Mouse (Mus musculus): ENCODE results near the gene Plcz1.

DNA sequence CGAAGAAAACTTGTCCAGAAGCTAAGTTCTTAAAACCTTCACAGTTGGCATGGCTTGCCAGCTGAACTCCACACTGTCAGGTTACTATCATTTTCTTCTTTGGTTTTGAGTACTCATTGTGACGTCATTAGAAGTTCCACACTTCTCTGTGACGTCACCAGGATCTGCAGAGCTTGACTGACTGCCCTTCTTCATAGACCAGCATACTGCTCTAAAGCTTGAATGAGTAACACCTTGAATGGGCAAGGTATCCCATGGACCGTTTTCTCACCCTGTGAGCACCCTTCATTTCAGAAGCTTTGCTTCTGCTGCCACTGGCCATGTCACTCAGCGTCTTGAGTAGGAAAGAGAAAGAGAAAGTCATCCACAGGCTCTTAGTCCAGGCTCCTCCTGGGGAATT, at the start of gene Plcz1:
- TF ChIP-seq GATA1 (IDR thresholded peaks at IDR 0.05; ENCODE audit: low read length): no peak
- no peak for TF ChIP-seq TAL1 (IDR thresholded peaks at IDR 0.05; ENCODE audit: low read length)
